Mouse (Mus musculus): ENCODE data around the gene Kalrn.

DNA sequence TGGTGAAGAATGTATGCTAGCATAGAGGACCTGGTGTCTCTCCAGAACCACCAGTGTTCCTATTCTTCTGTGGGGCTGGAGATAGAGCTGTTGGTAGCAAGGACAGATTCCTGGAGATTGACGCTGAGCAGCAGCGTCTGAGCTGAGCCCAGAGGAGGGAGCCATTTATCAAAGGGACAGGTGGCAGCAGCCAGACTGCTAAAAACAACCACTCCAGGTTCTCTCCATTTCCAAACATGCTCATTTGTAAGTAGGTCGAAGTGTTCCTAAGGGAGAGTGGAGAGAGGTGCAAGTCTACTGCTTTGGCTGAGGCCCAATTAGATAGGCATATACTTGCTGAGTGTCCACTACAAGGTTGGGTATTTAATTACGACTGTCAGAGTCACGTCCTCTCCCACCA lies 470.6 kb downstream of the Kalrn start:
- TF ChIP-seq GATA1 (IDR thresholded peaks at IDR 0.05; ENCODE audit: borderline replicate concordance, low read length) (no peak), FLI1 (IDR thresholded peaks at IDR 0.05; ENCODE audit: low read length) (no peak)

Data from megakaryocyte, embryonic 14.5 days (primary cell).